In the genomic region with DNA sequence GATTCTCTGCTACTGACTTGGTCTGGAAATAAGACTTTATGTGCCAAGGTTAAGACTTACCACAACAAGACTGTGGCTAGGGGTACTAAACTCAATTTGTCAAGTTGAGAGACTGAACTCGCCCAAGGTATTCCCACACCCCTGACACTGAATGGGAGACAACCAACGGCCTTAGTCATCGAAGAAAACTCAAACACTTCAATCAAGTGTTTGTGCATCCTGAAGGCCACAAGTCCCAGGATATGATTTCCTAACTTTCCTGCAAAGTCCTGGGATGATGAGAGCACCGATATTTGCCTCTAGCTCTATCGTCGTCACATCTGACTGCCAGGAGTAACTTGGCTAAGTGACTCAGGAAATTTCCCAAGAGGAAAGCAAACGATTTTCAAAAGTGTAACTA, we compare ENCODE assay signal across 34 mouse cellular contexts. TPM values are rescaled to one million over a fixed set of nuclear protein-coding genes. Genes with fewer than 3 reads are reported as not detected.
DNase-seq lines count a peak whose midpoint lies in the region; ATAC-seq and TF ChIP-seq lines count a peak whose summit lies in the region.
"Had no signal": no experiment of that assay in that cellular context is flagged by ENCODE, and none has a peak within 500 bp of the region (broad histone marks: within the 10 kb centered on the region; RNA-seq: fewer than 3 reads in every experiment).

No protein-coding gene starts in this region.

- no peaks in the 10 kb centered on the region for H3K27me3 ChIP-seq in lung, embryonic 14.5 days (ENCODE audit: insufficient read depth, low read length)
- no peaks in the 10 kb centered on the region for H3K27me3 ChIP-seq in liver, postnatal 0 days (ENCODE audit: insufficient read depth, low read length)
- H3K27me3 ChIP-seq in stomach, embryonic 16.5 days (ENCODE audit: control insufficient read depth, insufficient read depth, low read length), result no peaks in the 10 kb centered on the region
- H3K27me3 ChIP-seq: embryonic facial prominence, embryonic 13.5 days; forebrain, embryonic 12.5 days; heart, embryonic 15.5 days; hindbrain, embryonic 12.5 days; liver, embryonic 13.5 days; midbrain, embryonic 15.5 days; neural tube, embryonic 15.5 days had no signal

- H3K27ac ChIP-seq in gastrocnemius, adult 2 months, result peak overlapping the region; percentile 41; the same call in 1 of the 2 replicates
- no peak overlapping the region for H3K27ac ChIP-seq in lung, embryonic 14.5 days (ENCODE audit: low read depth)
- H3K27ac ChIP-seq in liver, postnatal 0 days (ENCODE audit: low read depth), result 0 out of 2 replicates have a peak overlapping the region, but pooled peaks have one; percentile 18
- peak overlapping the region; percentile 35; the same call in 1 of the 2 replicates for H3K27ac ChIP-seq in stomach, embryonic 16.5 days (ENCODE audit: low read length)
- H3K27ac ChIP-seq: embryonic facial prominence, embryonic 13.5 days; forebrain, embryonic 12.5 days; heart, embryonic 10.5 days; heart, embryonic 15.5 days; hindbrain, embryonic 12.5 days; hindbrain, postnatal 0 days; kidney, postnatal 0 days; liver, embryonic 13.5 days; midbrain, embryonic 10.5 days; midbrain, embryonic 15.5 days; neural tube, embryonic 15.5 days had no signal

- no peak for TF ChIP-seq EP300 in liver, postnatal 0 days (IDR thresholded peaks at IDR 0.05; ENCODE audit: low read depth)

- ATAC-seq in lung, embryonic 14.5 days (ENCODE audit: insufficient read depth), result no peak
- ATAC-seq in liver, postnatal 0 days, result no peak
- no peak for ATAC-seq in stomach, embryonic 16.5 days (ENCODE audit: insufficient read depth, low FRiP score)
- no peak for ATAC-seq in inflammation-experienced regulatory T-cells, adult 6 months
- ATAC-seq: forebrain, postnatal 0 days; hindbrain, postnatal 0 days; intestine, embryonic 16.5 days; midbrain, embryonic 15.5 days had no signal

- DNase-seq in gastrocnemius, adult 2 months, result no peak
- DNase-seq in gastrocnemius, adult 8-10 months (ENCODE audit: low spot score in 2 of 2), result no peak
- peak; percentile 4 for DNase-seq in lung, embryonic 14.5 days
- DNase-seq in lung, postnatal 4 days, result no peak
- no peak for DNase-seq in liver, postnatal 0 days
- DNase-seq in layer of hippocampus, adult 11-12 months (ENCODE audit: low spot score), result no peak
- DNase-seq: adrenal gland, postnatal 14 days; cerebellum, adult 11-12 months; cerebellum, adult 9-11 months; forebrain, postnatal 0 days; gastrocnemius, postnatal 25 days; kidney, adult 8-10 months; kidney, postnatal 4 days; layer of hippocampus, postnatal 36 days; left cerebral cortex, postnatal 4 days; liver, embryonic 13.5 days; retina, postnatal 1 day; right cerebral cortex, postnatal 14 days had no signal

- intact Hi-C loops in gastrocnemius, adult 2 months (cut with DNase I), result no loop called here

- no peak overlapping the region for H3K4me3 ChIP-seq in gastrocnemius, adult 2 months
- no peak overlapping the region for H3K4me3 ChIP-seq in lung, embryonic 14.5 days (ENCODE audit: low read depth, low read length)
- H3K4me3 ChIP-seq in liver, postnatal 0 days (ENCODE audit: low read depth, low read length), result no peak overlapping the region
- no peak overlapping the region for H3K4me3 ChIP-seq in stomach, embryonic 16.5 days (replicated peaks; ENCODE audit: low read length)
- H3K4me3 ChIP-seq: embryonic facial prominence, embryonic 13.5 days; erythroblast, embryonic 14.5 days; forebrain, embryonic 12.5 days; heart, embryonic 10.5 days; heart, embryonic 15.5 days; hindbrain, embryonic 12.5 days; liver, embryonic 13.5 days; midbrain, embryonic 10.5 days; midbrain, embryonic 15.5 days; neural tube, embryonic 15.5 days had no signal

- H3K4me1 ChIP-seq in lung, embryonic 14.5 days (ENCODE audit: insufficient read depth), result 0 out of 2 replicates have a peak, but pooled peaks cover 5% of the 10 kb centered on the region
- peaks cover 29% of the 10 kb centered on the region for H3K4me1 ChIP-seq in liver, postnatal 0 days (ENCODE audit: insufficient read depth)
- peaks cover 23% of the 10 kb centered on the region for H3K4me1 ChIP-seq in stomach, embryonic 16.5 days (ENCODE audit: control insufficient read depth, insufficient read depth, low read length)

- WGBS in lung, embryonic 14.5 days, result 70% methylated on average over 7 of the region's 7 CpGs
- 69% methylated on average over 7 of the region's 7 CpGs for WGBS in liver, postnatal 0 days (ENCODE audit: insufficient replicate concordance)
- 72% methylated on average over 7 of the region's 7 CpGs for WGBS in stomach, embryonic 16.5 days

- TF ChIP-seq CTCF in gastrocnemius, adult 2 months (IDR thresholded peaks at IDR 0.05), result no peak
- TF ChIP-seq CTCF in lung, embryonic 14.5 days (IDR thresholded peaks at IDR 0.05; ENCODE audit: low read depth), result no peak
- no peak for TF ChIP-seq CTCF in liver, postnatal 0 days (IDR thresholded peaks at IDR 0.05; ENCODE audit: low read depth)

- no peak overlapping the region for H3K4me2 ChIP-seq in lung, embryonic 14.5 days
- H3K4me2 ChIP-seq in liver, postnatal 0 days (ENCODE audit: low read depth, low read length), result no peak overlapping the region; the same call in 1 of the 2 replicates
- no peak overlapping the region for H3K4me2 ChIP-seq in stomach, embryonic 16.5 days (ENCODE audit: low read depth, low read length)
- H3K4me2 ChIP-seq: embryonic facial prominence, embryonic 13.5 days; forebrain, embryonic 12.5 days; heart, embryonic 15.5 days; hindbrain, embryonic 12.5 days; liver, embryonic 13.5 days; midbrain, embryonic 15.5 days; neural tube, embryonic 15.5 days had no signal

- H3K36me3 ChIP-seq in lung, embryonic 14.5 days (ENCODE audit: insufficient read depth), result peaks cover 15% of the 10 kb centered on the region; the same call in 1 of the 2 replicates
- peaks cover 14% of the 10 kb centered on the region for H3K36me3 ChIP-seq in liver, postnatal 0 days (replicated peaks; ENCODE audit: insufficient read depth, low read length)
- H3K36me3 ChIP-seq in stomach, embryonic 16.5 days (ENCODE audit: control insufficient read depth, insufficient read depth, low read length), result 0 out of 2 replicates have a peak, but pooled peaks cover 4% of the 10 kb centered on the region

- no peak overlapping the region for H3K9ac ChIP-seq in lung, embryonic 14.5 days
- H3K9ac ChIP-seq in liver, postnatal 0 days (replicated peaks), result no peak overlapping the region
- no peak overlapping the region for H3K9ac ChIP-seq in stomach, embryonic 16.5 days (ENCODE audit: low read length)
- H3K9ac ChIP-seq: embryonic facial prominence, embryonic 13.5 days; forebrain, embryonic 12.5 days; forebrain, postnatal 0 days; heart, embryonic 15.5 days; hindbrain, embryonic 12.5 days; liver, embryonic 13.5 days; midbrain, embryonic 15.5 days; neural tube, embryonic 15.5 days had no signal

- no peaks in the 10 kb centered on the region for H3K9me3 ChIP-seq in lung, embryonic 14.5 days (ENCODE audit: low read depth, low read length)
- H3K9me3 ChIP-seq in liver, postnatal 0 days (ENCODE audit: low read length), result no peaks in the 10 kb centered on the region
- no peaks in the 10 kb centered on the region for H3K9me3 ChIP-seq in stomach, embryonic 16.5 days (replicated peaks; ENCODE audit: control insufficient read depth, low read length)
- H3K9me3 ChIP-seq: embryonic facial prominence, embryonic 13.5 days; forebrain, embryonic 12.5 days; G1E; heart, embryonic 10.5 days; heart, embryonic 15.5 days; hindbrain, embryonic 12.5 days; liver, embryonic 13.5 days; midbrain, embryonic 10.5 days; midbrain, embryonic 15.5 days; neural tube, embryonic 15.5 days had no signal

RNA-seq across cellular contexts. Expression of gene Zdhhc3, which starts 3.8 kb away (rescaled TPM):
- total RNA-seq in gastrocnemius, adult 2 months (2021), result 10 to 100 TPM; 53.2 to 55.8 TPM
- 10 to 100 TPM; 63.9 to 75.0 (median 69.9) TPM for total RNA-seq in gastrocnemius, adult 8-10 months (2022)
- polyA plus RNA-seq in lung, embryonic 14.5 days (2014; fragmentation: Nextera tagmentation; extraction: Ambion mirVana), result 57.4 and 59.1 TPM in 2 replicates
- 17.8 and 19.1 TPM in 2 replicates for polyA plus RNA-seq in liver, postnatal 0 days (2015; fragmentation: Nextera tagmentation; extraction: Ambion mirVana)
- polyA plus RNA-seq in stomach, embryonic 16.5 days (2015; fragmentation: Nextera tagmentation; extraction: Ambion mirVana), result 73.4 and 78.5 TPM in 2 replicates
- polyA plus RNA-seq in inflammation-experienced regulatory T-cells, adult 6 months (2017; shearing (Covaris generic)), result 10 to 100 TPM; 11.4 to 18.2 (median 12.4) TPM

RNA-seq across cellular contexts. Expression of gene Exosc7, which starts 3.8 kb away (rescaled TPM):
- total RNA-seq in gastrocnemius, adult 2 months (2021), result 10 to 100 TPM; 18.3 to 21.3 TPM
- 10 to 100 TPM; 20.5 to 25.8 (median 22.0) TPM for total RNA-seq in gastrocnemius, adult 8-10 months (2022)
- 123 and 132 TPM in 2 replicates for polyA plus RNA-seq in lung, embryonic 14.5 days (2014; fragmentation: Nextera tagmentation; extraction: Ambion mirVana)
- 48.8 and 52.1 TPM in 2 replicates for polyA plus RNA-seq in liver, postnatal 0 days (2015; fragmentation: Nextera tagmentation; extraction: Ambion mirVana)
- polyA plus RNA-seq in stomach, embryonic 16.5 days (2015; fragmentation: Nextera tagmentation; extraction: Ambion mirVana), result 112 and 125 TPM in 2 replicates
- polyA plus RNA-seq in inflammation-experienced regulatory T-cells, adult 6 months (2017; shearing (Covaris generic)), result 100 to 1,000 TPM in 2 of 3 experiments, 10 to 100 TPM in 1; 79.7 to 114 (median 101) TPM

RNA-seq across cellular contexts. Expression of gene Clec3b, which starts 41.6 kb away (rescaled TPM):
- 10 to 100 TPM; 33.5 to 50.2 TPM for total RNA-seq in gastrocnemius, adult 2 months (2021)
- 10 to 100 TPM; 24.5 to 33.6 (median 28.6) TPM for total RNA-seq in gastrocnemius, adult 8-10 months (2022)
- polyA plus RNA-seq in lung, embryonic 14.5 days (2014; fragmentation: Nextera tagmentation; extraction: Ambion mirVana), result not detected in 2 replicates
- polyA plus RNA-seq in liver, postnatal 0 days (2015; fragmentation: Nextera tagmentation; extraction: Ambion mirVana), result 0.28 TPM in 1 of 2 replicates, not detected in the other
- polyA plus RNA-seq in stomach, embryonic 16.5 days (2015; fragmentation: Nextera tagmentation; extraction: Ambion mirVana), result 1.8 and 2.5 TPM in 2 replicates
- polyA plus RNA-seq in inflammation-experienced regulatory T-cells, adult 6 months (2017; shearing (Covaris generic)), result under 1 TPM in 1 of 3 experiments, not detected in 2; 0.46 TPM
- total RNA-seq: common myeloid progenitor, adult 5-6 weeks; G1E had no signal
- polyA plus RNA-seq: erythroblast, embryonic 14.5 days; G1E; heart, embryonic 10.5 days had no signal
